Mouse (Mus musculus) megakaryocyte, embryonic 14.5 days (primary cell): ENCODE measurements around the gene Gas6.

ENCODE experiments used
- FLI1 ChIP-seq: IDR thresholded peaks from 2 replicates; pipeline ENCODE4 v1.6.1; 2012; ENCODE audit warnings: low read length, inconsistent platforms, mixed read lengths
- GATA1 ChIP-seq: IDR thresholded peaks from 3 replicates; pipeline ENCODE4 v1.6.1; 2012; ENCODE audit warnings: mixed read lengths, low read length, inconsistent platforms, borderline replicate concordance

GRCm38 (mm10) chr8:13420970-13421369 is 73.3 kb downstream of the Gas6 start:
- TF ChIP-seq GATA1 (no peak), FLI1 (no peak)
